Mouse (Mus musculus): ENCODE results near the gene 4921517D22Rik. TPM values are rescaled to one million over a fixed set of nuclear protein-coding genes. Genes with fewer than 3 reads are reported as not detected.

4921517D22Rik gene
- polyA plus RNA-seq, 1 experiment from 2014 or later = not detected

DNA sequence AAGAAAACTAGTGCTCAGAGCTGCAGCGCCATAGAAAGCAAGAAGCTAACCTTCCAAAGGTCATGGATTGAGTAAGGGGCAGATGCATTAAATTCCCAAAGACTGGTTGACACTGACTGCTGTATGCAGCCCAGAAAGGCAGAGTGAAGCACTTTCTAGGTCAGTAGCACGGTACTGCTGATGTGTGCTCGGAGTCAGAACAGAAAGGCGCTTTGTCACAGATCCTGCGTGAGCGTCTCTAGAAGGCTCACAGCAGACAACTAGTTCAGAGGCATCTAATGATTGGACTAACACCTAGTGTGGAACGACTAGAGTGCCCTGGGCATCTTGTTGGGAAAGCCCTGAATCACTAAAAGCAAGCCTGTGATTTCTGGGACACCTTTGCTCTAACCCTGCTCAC is 56.1 kb downstream of the 4921517D22Rik start:
- H3K4me2 ChIP-seq (replicated peaks; ENCODE audit: low read depth, low read length) = no peak overlapping the region
- peaks cover 49% of the 10 kb centered on the region for H3K36me3 ChIP-seq (ENCODE audit: control insufficient read depth, insufficient read depth, low read length)
- no peak overlapping the region for H3K4me3 ChIP-seq (ENCODE audit: low read depth, low read length)
- 89% methylated on average over 7 of the region's 7 CpGs for WGBS
- H3K9ac ChIP-seq (replicated peaks; ENCODE audit: low read depth, low read length) = no peak overlapping the region
- no peak for ATAC-seq (ENCODE audit: insufficient number of reproducible peaks, insufficient read depth, low FRiP score, low read depth)
- H3K27me3 ChIP-seq (ENCODE audit: control insufficient read depth, insufficient read depth, low read length) = no peaks in the 10 kb centered on the region
- no peaks in the 10 kb centered on the region for H3K4me1 ChIP-seq (ENCODE audit: control insufficient read depth, insufficient read depth, low read length)
- H3K9me3 ChIP-seq (ENCODE audit: control insufficient read depth, low read depth, low read length) = no peaks in the 10 kb centered on the region
- H3K27ac ChIP-seq (ENCODE audit: low read length) = no peak overlapping the region

Other genes starting within 250 kb of the 4921517D22Rik start
- gene Agtpbp1, start 108.9 kb downstream of the 4921517D22Rik start, polyA plus RNA-seq (2014; fragmentation: Nextera tagmentation; extraction: Ambion mirVana) = 27.6 and 28.8 TPM in 2 replicates
- gene Naa35, start 108.8 kb downstream of the 4921517D22Rik start, polyA plus RNA-seq (2014; fragmentation: Nextera tagmentation; extraction: Ambion mirVana) = 82.4 and 99.1 TPM in 2 replicates
- gene Golm1, start 18.3 kb downstream of the 4921517D22Rik start, polyA plus RNA-seq (2014; fragmentation: Nextera tagmentation; extraction: Ambion mirVana) = 95.7 TPM in 2 replicates
- 0.04 TPM in 1 of 2 replicates, not detected in the other for gene Spata31d1a, start 16.2 kb upstream of the 4921517D22Rik start, polyA plus RNA-seq (2014; fragmentation: Nextera tagmentation; extraction: Ambion mirVana)
- gene Spata31d1b, start 18.2 kb upstream of the 4921517D22Rik start, polyA plus RNA-seq (2014; fragmentation: Nextera tagmentation; extraction: Ambion mirVana) = not detected in 2 replicates
- not detected in 2 replicates for gene Spata31d1d, start 37.6 kb upstream of the 4921517D22Rik start, polyA plus RNA-seq (2014; fragmentation: Nextera tagmentation; extraction: Ambion mirVana)
- gene 1700014D04Rik, start 52.6 kb upstream of the 4921517D22Rik start, polyA plus RNA-seq (2014; fragmentation: Nextera tagmentation; extraction: Ambion mirVana) = not detected in 2 replicates
- 120 and 121 TPM in 2 replicates for gene Isca1, start 75.7 kb upstream of the 4921517D22Rik start, polyA plus RNA-seq (2014; fragmentation: Nextera tagmentation; extraction: Ambion mirVana)
- not detected in 2 replicates for gene Gm49354, start 88.1 kb upstream of the 4921517D22Rik start, polyA plus RNA-seq (2014; fragmentation: Nextera tagmentation; extraction: Ambion mirVana)
- gene Tut7, start 129.0 kb upstream of the 4921517D22Rik start, polyA plus RNA-seq (2014; fragmentation: Nextera tagmentation; extraction: Ambion mirVana) = 49.4 and 50.0 TPM in 2 replicates

Measured in stomach, embryonic 14.5 days (tissue).